Mouse (Mus musculus) embryonic fibroblast, embryonic 13.5 days (primary cell): ENCODE data around the gene Pdrg1. TPM values are rescaled to one million over a fixed set of nuclear protein-coding genes. Genes with fewer than 3 reads are reported as not detected.

Experiments used
- H3K27ac ChIP-seq: 2 replicates; pipeline ENCODE4 v1.5.1; 2012; ENCODE audit warnings: low read length, control low read depth, inconsistent platforms; ENCODE audit not compliant: insufficient read depth
- H3K4me1 ChIP-seq: 2 replicates; pipeline ENCODE4 v1.6.1; 2011; ENCODE audit warnings: low read length; ENCODE audit not compliant: control insufficient read depth, insufficient read depth
- H3K4me3 ChIP-seq: 2 replicates; pipeline ENCODE4 v1.5.1; 2011; ENCODE audit warnings: mild to moderate bottlenecking, control low read depth, low read length; ENCODE audit not compliant: insufficient read depth
- CTCF ChIP-seq: IDR thresholded peaks from 2 replicates; pipeline ENCODE4 v1.5.1; 2011; ENCODE audit warnings: mild to moderate bottlenecking, control low read depth, low read length, moderate library complexity, borderline replicate concordance; ENCODE audit not compliant: insufficient read depth
- POLR2A ChIP-seq: IDR thresholded peaks from 2 replicates; pipeline ENCODE4 v1.6.1; 2011; ENCODE audit warnings: low read depth, mild to moderate bottlenecking, control low read depth, low read length, moderate library complexity
- polyA plus RNA-seq: library from polyadenylated mRNA; stranded (reverse); fragments of >200 nt; gene quantifications from 2 replicates; pipeline ENCODE4 v1.2.4, GENCODE M21; 2011; ENCODE audit warnings: low read depth; ENCODE audit not compliant: missing spikeins, insufficient read length

The Pdrg1 gene
- polyA plus RNA-seq, 1 experiment: 137 TPM

GRCm38 (mm10) chr2:152976991-152977390 is 38.2 kb downstream of the Pdrg1 start:
- H3K4me1 ChIP-seq: no peaks in the 10 kb centered on the region; the same call in 1 of the 2 replicates
- no peak overlapping the region for H3K27ac ChIP-seq
- no peak for TF ChIP-seq POLR2A
- no peak for TF ChIP-seq CTCF
- no peak overlapping the region for H3K4me3 ChIP-seq

- H3K27ac ChIP-seq: no peak overlapping the region
- H3K4me1 ChIP-seq: no peaks in the 10 kb centered on the region
- TF ChIP-seq POLR2A (no peak), CTCF (no peak)
- H3K4me3 ChIP-seq: no peak overlapping the region
Observed at GRCm38 (mm10) chr2:152965555-152965954, 49.7 kb downstream of the Pdrg1 start.

GRCm38 (mm10) chr2:152962091-152962793 is 53.0 kb downstream of the Pdrg1 start, which contains the start of gene Ttll9:
TSS of gene Ttll9 (plus strand) at chr2:152962485.
- H3K27ac ChIP-seq: no peak within 1 kb of the TSS
- H3K4me3 ChIP-seq: peak within 1 kb of the TSS; percentile 59

More at GRCm38 (mm10) chr2:152962091-152962793, 53.0 kb downstream of the Pdrg1 start, which contains the start of gene Ttll9:
- H3K4me1 ChIP-seq: no peaks in the 10 kb centered on the region
- TF ChIP-seq CTCF (no peak), POLR2A (no peak)

Other genes with a start within 250 kb of the Pdrg1 start
- 51.2 and 71.7 TPM in 2 replicates for gene Bcl2l1, start 183.7 kb downstream of the Pdrg1 start, polyA plus RNA-seq
- gene Tpx2, start 167.5 kb downstream of the Pdrg1 start, polyA plus RNA-seq: 62.3 and 82.9 TPM in 2 replicates
- 0.93 and 1.1 TPM in 2 replicates for gene Mylk2, start 104.1 kb downstream of the Pdrg1 start, polyA plus RNA-seq
- 12.2 and 30.1 TPM in 2 replicates for gene Foxs1, start 82.2 kb downstream of the Pdrg1 start, polyA plus RNA-seq
- gene Dusp15, start 63.7 kb downstream of the Pdrg1 start, polyA plus RNA-seq: 2.2 and 3.5 TPM in 2 replicates
- not detected in 2 replicates for gene Ttll9, start 52.9 kb downstream of the Pdrg1 start, polyA plus RNA-seq
- gene Xkr7, start 16.4 kb upstream of the Pdrg1 start, polyA plus RNA-seq: not detected in 2 replicates
- gene Ccm2l, start 50.5 kb upstream of the Pdrg1 start, polyA plus RNA-seq: not detected in 2 replicates
- gene Hck, start 93.0 kb upstream of the Pdrg1 start, polyA plus RNA-seq: 0.90 and 4.2 TPM in 2 replicates
- 114 and 120 TPM in 2 replicates for gene Tm9sf4, start 145.9 kb upstream of the Pdrg1 start, polyA plus RNA-seq
- 4.7 and 5.3 TPM in 2 replicates for gene Tspyl3, start 210.0 kb upstream of the Pdrg1 start, polyA plus RNA-seq
- 14.0 and 15.3 TPM in 2 replicates for gene Plagl2, start 226.0 kb upstream of the Pdrg1 start, polyA plus RNA-seq
- 45.7 and 49.7 TPM in 2 replicates for gene Pofut1, start 226.1 kb upstream of the Pdrg1 start, polyA plus RNA-seq